Mouse (Mus musculus): ENCODE measurements around the gene A930004D18Rik. TPM values are rescaled to one million over a fixed set of nuclear protein-coding genes. Genes with fewer than 3 reads are reported as not detected.

The A930004D18Rik gene
- not detected in 2 replicates for polyA plus RNA-seq (2012; ENCODE audit: insufficient read depth, insufficient read length, missing spikeins)

DNA sequence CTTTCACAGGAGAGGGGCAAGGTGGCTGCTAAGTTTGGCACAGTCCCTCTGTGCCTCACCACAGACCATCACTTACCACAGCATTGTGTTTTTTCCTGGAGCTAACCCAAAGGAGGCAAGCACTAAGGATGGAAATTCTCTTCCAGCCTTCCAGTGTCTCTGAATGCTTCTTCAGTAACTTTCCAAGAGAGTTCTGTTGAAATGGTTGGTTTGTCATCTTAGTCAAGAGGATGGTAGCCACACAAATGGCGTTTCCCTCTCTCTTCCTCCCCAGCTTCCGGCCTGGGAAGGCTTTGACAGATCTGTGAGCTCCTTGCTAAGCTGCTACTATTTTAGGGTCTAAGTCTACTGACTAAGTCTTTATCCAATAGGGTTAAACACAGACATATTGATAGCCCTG is at the start of gene A930004D18Rik:
Gene A930004D18Rik (minus strand): TSS at position 247 of the 400 bp plus-strand sequence.
- TF ChIP-seq POLR2A (IDR thresholded peaks at IDR 0.05; ENCODE audit: borderline replicate concordance, low read depth, low read length) = no peak
- TF ChIP-seq CTCF (IDR thresholded peaks at IDR 0.05; ENCODE audit: low read depth, low read length) = no peak
- no peak within 1 kb of the TSS for H3K27ac ChIP-seq (ENCODE audit: insufficient read depth, low read depth, low read length)
- no peaks in the 10 kb centered on the region for H3K4me1 ChIP-seq (ENCODE audit: control insufficient read depth, insufficient read depth, low read length)
- H3K4me3 ChIP-seq (ENCODE audit: insufficient read depth, low read length) = no peak within 1 kb of the TSS

DNA sequence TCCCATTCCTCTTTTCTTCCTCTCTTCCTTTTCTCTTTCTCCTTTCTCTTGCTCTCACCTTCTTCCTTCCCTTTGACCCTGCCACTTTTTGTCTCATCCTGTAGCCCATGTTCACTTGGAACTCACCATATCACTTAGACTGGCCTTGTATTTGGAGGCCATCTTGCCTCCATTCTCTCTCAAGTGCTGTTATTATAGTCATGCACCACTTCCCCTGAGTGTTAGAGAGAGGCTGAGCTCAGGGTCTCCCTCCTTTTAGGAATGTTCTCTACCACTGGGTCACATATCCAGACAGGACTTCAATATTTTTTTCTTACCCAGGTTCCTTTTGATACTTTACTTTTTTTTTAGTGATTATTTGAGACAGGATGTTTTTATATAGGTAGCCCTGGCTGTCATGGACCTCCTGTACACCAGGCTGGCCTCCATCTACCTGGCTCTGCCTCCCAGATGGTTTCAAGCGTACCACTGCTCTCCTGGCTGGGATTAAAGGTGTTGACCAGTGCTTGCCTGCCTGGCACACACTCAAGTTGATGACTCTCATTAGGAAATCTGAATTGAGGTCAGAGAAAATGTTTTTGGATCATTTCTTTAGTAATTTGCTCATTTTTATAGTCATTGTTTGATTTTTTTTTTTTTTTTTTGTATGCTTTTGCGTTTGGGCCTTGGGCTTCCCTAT is 42.8 kb upstream of the A930004D18Rik start:
- TF ChIP-seq CTCF (IDR thresholded peaks at IDR 0.05; ENCODE audit: low read depth, low read length) = no peak
- no peak for TF ChIP-seq POLR2A (IDR thresholded peaks at IDR 0.05; ENCODE audit: borderline replicate concordance, low read depth, low read length)
- Histone ChIP-seq H3K4me3 (ENCODE audit: insufficient read depth, low read length) (no peak overlapping the region), H3K4me1 (ENCODE audit: control insufficient read depth, insufficient read depth, low read length) (no peaks in the 10 kb centered on the region), H3K27ac (ENCODE audit: insufficient read depth, low read depth, low read length) (no peak overlapping the region)

DNA sequence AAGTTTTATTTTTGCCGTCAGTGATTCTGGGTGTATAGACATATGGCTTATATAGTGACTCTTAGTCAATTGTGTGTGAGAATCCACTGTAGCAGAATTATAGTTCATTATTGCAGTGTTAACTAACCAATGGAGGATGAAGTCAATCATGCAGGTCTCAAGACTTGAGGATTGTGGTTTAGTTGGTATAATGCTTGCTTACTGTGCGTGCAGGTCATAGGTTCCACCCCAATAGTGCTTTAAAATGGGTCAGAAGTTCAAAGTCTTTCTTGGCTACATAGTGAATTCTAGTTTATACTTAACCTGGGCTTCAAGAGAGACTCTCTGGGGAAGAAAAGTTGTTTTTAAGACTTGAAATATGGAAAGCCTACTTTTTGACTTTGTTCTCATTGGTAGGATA is 34.4 kb upstream of the A930004D18Rik start:
- Histone ChIP-seq H3K4me3 (ENCODE audit: insufficient read depth, low read length) (no peak overlapping the region), H3K27ac (ENCODE audit: insufficient read depth, low read depth, low read length) (no peak overlapping the region), H3K4me1 (ENCODE audit: control insufficient read depth, insufficient read depth, low read length) (peaks cover 2% of the 10 kb centered on the region; the same call in 1 of the 2 replicates)
- TF ChIP-seq POLR2A (IDR thresholded peaks at IDR 0.05; ENCODE audit: borderline replicate concordance, low read depth, low read length) (no peak), CTCF (IDR thresholded peaks at IDR 0.05; ENCODE audit: low read depth, low read length) (no peak)

DNA sequence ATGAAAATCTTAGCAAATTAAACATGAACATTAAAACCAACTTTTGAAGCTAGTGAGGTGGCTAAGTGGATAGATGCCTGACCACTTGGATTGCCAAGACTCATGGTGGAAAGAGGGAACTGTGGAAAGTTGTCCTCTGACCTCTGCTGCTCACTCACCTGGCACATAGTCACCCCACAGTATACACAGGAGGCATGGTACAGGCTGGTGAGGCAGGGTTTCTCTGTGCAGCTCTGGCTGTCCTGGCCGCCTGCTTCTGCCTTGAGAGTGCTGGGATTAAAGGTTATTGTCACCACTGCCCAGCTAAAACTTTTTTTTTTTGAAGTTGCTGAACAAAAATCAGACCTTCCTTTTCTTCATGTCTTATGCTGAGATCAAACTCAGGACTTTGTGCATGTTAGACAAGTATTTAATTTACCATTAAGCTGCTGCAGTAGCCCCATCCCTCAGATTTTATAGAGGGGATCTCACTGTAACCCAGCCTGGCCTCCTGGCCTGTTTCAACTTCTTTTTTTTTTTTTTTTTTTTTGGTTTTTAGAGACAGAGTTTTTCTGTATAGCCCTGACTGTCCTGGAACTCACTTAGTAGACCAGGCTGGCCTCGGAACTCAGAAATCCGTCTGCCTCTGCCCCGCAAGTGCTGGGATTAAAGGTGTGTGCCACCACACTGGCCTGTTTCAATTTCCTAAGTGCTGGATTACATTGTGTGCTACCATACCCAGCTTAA is 30.7 kb upstream of the A930004D18Rik start:
- peaks cover 2% of the 10 kb centered on the region; the same call in 1 of the 2 replicates for H3K4me1 ChIP-seq (ENCODE audit: control insufficient read depth, insufficient read depth, low read length)
- H3K27ac ChIP-seq (ENCODE audit: insufficient read depth, low read depth, low read length) = no peak overlapping the region
- no peak overlapping the region for H3K4me3 ChIP-seq (ENCODE audit: insufficient read depth, low read length)
- TF ChIP-seq CTCF (IDR thresholded peaks at IDR 0.05; ENCODE audit: low read depth, low read length) (no peak), POLR2A (IDR thresholded peaks at IDR 0.05; ENCODE audit: borderline replicate concordance, low read depth, low read length) (no peak)

DNA sequence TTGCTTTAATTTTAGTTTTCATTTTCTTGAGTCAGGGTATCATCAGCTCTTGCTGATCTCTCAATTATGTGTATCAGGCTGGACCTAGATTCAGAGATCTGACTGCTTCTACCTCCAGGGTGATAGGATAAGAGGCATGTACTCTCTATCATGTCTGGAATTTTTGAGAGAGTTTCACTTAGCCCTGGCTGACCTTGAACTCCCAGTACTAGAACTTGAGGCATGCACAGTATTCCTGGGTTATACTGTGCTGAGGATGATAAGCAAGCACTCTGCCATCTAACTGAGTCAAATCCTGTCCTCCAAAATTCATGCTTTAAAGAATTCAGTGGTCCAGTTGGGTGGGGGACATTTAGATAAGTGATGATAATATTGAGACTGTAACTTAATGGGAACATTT is 28.9 kb upstream of the A930004D18Rik start:
- H3K4me1 ChIP-seq (ENCODE audit: control insufficient read depth, insufficient read depth, low read length) = peaks cover 2% of the 10 kb centered on the region; the same call in 1 of the 2 replicates
- no peak for TF ChIP-seq CTCF (IDR thresholded peaks at IDR 0.05; ENCODE audit: low read depth, low read length)
- no peak overlapping the region for H3K4me3 ChIP-seq (ENCODE audit: insufficient read depth, low read length)
- no peak overlapping the region for H3K27ac ChIP-seq (ENCODE audit: insufficient read depth, low read depth, low read length)

DNA sequence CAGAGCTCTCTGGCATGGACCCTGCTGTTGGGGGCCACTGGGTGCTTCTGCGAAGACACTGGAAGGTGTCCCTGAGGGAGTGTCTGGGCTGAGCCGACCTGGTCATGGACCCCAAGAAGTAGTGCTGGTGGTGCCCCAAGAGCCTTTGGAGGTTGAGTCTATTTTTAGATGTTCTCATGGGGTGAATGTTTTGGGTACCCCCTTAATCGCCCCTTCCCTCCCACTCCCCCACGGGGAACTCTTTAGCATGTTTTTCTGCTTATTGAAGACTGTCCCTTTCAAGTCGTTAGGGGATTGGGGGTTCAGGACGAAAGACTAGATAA is 28.1 kb upstream of the A930004D18Rik start:
- Histone ChIP-seq H3K27ac (ENCODE audit: insufficient read depth, low read depth, low read length) (peak overlapping the region; percentile 36), H3K4me1 (ENCODE audit: control insufficient read depth, insufficient read depth, low read length) (peaks cover 2% of the 10 kb centered on the region; the same call in 1 of the 2 replicates), H3K4me3 (ENCODE audit: insufficient read depth, low read length) (peak overlapping the region; percentile 79)
- TF ChIP-seq POLR2A (IDR thresholded peaks at IDR 0.05; ENCODE audit: borderline replicate concordance, low read depth, low read length) = no peak
- TF ChIP-seq CTCF (IDR thresholded peaks at IDR 0.05; ENCODE audit: low read depth, low read length) = no peak

DNA sequence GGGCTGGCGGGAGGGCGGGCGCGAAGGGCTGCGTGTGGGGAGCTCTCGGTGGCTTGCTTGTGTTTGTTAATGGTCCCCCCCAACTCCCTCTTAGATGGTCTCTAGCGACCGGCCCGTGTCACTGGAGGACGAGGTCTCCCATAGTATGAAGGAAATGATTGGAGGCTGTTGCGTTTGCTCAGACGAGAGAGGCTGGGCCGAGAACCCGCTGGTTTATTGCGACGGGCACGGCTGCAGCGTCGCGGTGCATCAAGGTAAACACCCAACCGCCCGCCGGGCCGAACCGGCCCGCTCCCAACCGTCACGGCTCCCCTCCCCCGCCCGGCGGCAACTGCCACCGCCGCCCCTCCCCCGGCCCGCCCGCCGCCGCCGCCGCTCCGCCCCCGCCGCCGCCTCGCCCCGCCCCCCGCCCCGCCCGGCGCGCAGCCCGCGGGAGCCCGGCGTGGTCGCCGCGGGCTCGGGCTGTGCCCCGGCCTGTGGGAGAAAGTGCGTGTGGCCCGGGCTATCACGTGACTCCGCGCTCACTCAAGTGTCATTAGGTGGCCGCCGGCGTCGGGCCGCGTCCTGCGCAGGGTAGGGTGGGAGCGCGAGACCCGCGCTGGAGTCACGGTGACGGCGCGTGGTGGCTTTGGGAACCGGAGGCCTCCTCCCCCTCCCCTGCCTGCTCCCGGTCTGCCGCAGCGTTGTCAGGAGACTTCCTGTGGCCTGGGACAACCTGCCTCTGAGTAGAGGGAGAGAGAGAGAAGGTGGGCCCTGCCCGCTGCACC is 27.6 kb upstream of the A930004D18Rik start:
- peaks cover 3% of the 10 kb centered on the region; the same call in 1 of the 2 replicates for H3K4me1 ChIP-seq (ENCODE audit: control insufficient read depth, insufficient read depth, low read length)
- H3K27ac ChIP-seq (ENCODE audit: insufficient read depth, low read depth, low read length) = peak overlapping the region; percentile 47
- H3K4me3 ChIP-seq (ENCODE audit: insufficient read depth, low read length) = peak overlapping the region; percentile 79
- TF ChIP-seq POLR2A (IDR thresholded peaks at IDR 0.05; ENCODE audit: borderline replicate concordance, low read depth, low read length) = no peak
- TF ChIP-seq CTCF (IDR thresholded peaks at IDR 0.05; ENCODE audit: low read depth, low read length) = no peak

DNA sequence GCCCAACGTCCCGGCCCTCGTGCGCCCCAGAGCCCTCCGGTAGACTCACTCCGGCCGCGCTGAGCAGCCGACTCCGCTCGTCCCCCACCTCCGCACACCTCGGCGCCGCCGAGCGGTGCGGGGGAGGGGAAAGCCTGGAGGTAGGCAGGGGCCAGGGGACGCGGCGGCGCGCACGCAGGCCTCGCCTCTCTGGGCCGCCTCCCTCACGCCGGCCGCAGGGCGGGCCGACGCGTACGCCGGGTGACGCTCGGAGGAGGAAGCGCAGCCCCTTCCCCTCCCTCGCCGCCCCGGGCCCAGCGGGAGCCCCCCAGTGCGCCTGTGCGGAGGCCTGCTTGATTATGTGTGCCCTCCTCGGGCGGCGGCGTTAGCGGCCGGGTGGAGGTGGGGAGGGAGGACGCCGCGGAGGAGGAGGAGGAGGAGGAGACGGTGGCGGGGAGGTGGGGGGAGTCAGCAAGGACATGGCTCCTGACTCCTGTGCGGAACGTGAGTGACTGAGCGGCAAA is 26.9 kb upstream of the A930004D18Rik start:
- TF ChIP-seq POLR2A (IDR thresholded peaks at IDR 0.05; ENCODE audit: borderline replicate concordance, low read depth, low read length) = no peak
- no peak for TF ChIP-seq CTCF (IDR thresholded peaks at IDR 0.05; ENCODE audit: low read depth, low read length)
- Histone ChIP-seq H3K4me3 (ENCODE audit: insufficient read depth, low read length) (peak overlapping the region; percentile 65), H3K4me1 (ENCODE audit: control insufficient read depth, insufficient read depth, low read length) (peaks cover 3% of the 10 kb centered on the region; the same call in 1 of the 2 replicates), H3K27ac (ENCODE audit: insufficient read depth, low read depth, low read length) (peak overlapping the region; percentile 47)

DNA sequence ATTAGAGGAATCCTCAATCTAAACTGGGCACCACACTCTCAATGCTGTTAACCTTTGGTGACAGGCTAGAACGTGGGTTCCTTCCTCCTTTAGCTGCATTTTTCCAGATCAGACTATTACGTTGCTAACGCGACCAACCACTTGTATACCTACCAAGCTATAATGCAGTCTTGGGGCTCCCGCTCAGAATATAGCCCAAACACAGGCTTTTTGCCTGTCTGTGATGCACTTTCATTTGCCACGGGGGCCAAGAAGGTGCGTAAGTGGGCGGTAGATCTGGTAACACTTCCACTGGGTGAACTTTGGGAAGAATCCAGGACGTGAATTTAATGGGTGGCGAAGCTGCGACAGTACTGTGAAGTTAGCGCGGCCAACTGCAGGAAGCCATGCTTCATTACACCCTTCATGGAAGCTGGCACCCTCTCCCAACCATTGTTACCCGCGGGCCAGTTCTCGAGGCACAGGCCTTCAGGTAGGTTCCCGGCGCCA is 26.3 kb upstream of the A930004D18Rik start:
- TF ChIP-seq CTCF (IDR thresholded peaks at IDR 0.05; ENCODE audit: low read depth, low read length) (no peak), POLR2A (IDR thresholded peaks at IDR 0.05; ENCODE audit: borderline replicate concordance, low read depth, low read length) (no peak)
- Histone ChIP-seq H3K4me1 (ENCODE audit: control insufficient read depth, insufficient read depth, low read length) (peaks cover 3% of the 10 kb centered on the region; the same call in 1 of the 2 replicates), H3K4me3 (ENCODE audit: insufficient read depth, low read length) (peak overlapping the region; percentile 65), H3K27ac (ENCODE audit: insufficient read depth, low read depth, low read length) (peak overlapping the region; percentile 47)
